Mouse (Mus musculus) macrophage (primary cell): ENCODE measurements around the gene Dmwd. TPM values are rescaled to one million over a fixed set of nuclear protein-coding genes. Genes with fewer than 3 reads are reported as not detected.
A peak's percentile ranks its signal among the peaks of the same experiment; 100 is the strongest.
"Not testable (repeated sequence)": the region's sequence is repeated elsewhere in the genome, so short reads cannot be mapped to it uniquely, and the experiment has no call there.

Source experiments
- H3K27ac ChIP-seq: fragments of 350-480 bp; formaldehyde crosslinking; 2 replicates; pipeline ENCODE4 v1.9.0; 2021
- H3K36me3 ChIP-seq: fragments of 350-480 bp; formaldehyde crosslinking; 2 replicates; pipeline ENCODE4 v1.9.0; 2021; ENCODE audit errors: inconsistent target
- H3K4me3 ChIP-seq: fragments of 350-480 bp; formaldehyde crosslinking; 2 replicates; pipeline ENCODE4 v1.9.0; 2021; ENCODE audit errors: inconsistent target
- H3K79me2 ChIP-seq: fragments of 350-480 bp; formaldehyde crosslinking; 2 replicates; pipeline ENCODE4 v1.9.0; 2021; ENCODE audit errors: inconsistent target
- WGBS: methylation state at CpG from one replicate; pipeline ENCODE4 v1.1.7; 2026; ENCODE audit warnings: inconsistent platforms; ENCODE audit not compliant: missing documents; 5-methylcytosine and 5-hydroxymethylcytosine counted together
- polyA plus RNA-seq: library from polyadenylated mRNA; stranded (reverse); fragments of 250-400 nt; gene quantifications from 3 replicates; pipeline ENCODE4 v1.2.4, GENCODE M21; 2018; ENCODE audit warnings: inconsistent platforms

Dmwd gene
- polyA plus RNA-seq, 1 experiment from 2014 or later = 0.32 TPM

DNA sequence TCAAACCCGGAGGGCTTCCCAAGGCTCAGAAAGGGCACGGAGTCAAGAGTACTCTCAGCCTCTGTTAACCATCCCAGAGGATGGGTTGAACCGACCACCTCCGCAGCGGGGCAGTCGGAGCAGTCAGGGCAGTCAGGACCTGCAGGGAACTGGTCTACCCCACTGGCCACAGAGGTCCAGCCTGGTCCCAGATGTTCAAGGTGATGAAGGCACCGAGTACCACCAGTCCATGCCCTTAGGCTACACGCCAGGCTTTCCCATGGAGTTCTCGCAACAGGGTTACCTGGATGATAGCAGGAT, 21.3 kb upstream of the Dmwd start:
- 90% methylated on average over 9 of the region's 9 CpGs for WGBS
- Histone ChIP-seq H3K36me3 (peaks cover 27% of the 10 kb centered on the region), H3K27ac (no peak overlapping the region), H3K4me3 (no peak overlapping the region), H3K79me2 (no peaks in the 10 kb centered on the region)

DNA sequence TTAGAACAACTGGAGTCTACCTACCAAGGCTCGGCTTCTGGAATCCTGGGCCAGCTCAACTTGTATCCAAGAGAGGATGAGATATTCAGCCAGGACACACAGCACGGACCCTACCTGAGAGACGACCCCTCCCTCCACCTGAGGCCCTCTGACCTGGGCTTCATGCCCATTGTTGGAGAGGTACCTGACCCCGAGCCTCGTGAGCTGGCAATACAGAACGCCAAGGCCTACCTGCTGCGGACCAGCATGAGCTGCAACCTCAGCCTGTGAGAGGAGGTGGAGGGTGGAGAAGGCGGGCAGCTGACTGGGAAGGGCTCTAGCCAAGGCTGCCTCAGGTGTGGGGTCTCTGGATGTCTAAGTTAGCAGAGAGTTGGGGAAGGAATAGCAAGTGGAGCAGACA, 20.9 kb upstream of the Dmwd start:
- 95% methylated on average over 8 of the region's 8 CpGs for WGBS
- Histone ChIP-seq H3K79me2 (no peaks in the 10 kb centered on the region), H3K4me3 (no peak overlapping the region), H3K36me3 (peaks cover 24% of the 10 kb centered on the region), H3K27ac (no peak overlapping the region)

- H3K36me3 ChIP-seq = peaks cover 1% of the 10 kb centered on the region; the same call in 1 of the 2 replicates
- WGBS = 75% methylated on average over 10 of the region's 10 CpGs
- H3K27ac ChIP-seq = no peak overlapping the region
- no peak overlapping the region for H3K4me3 ChIP-seq
- no peaks in the 10 kb centered on the region for H3K79me2 ChIP-seq
Observed at GRCm38 (mm10) chr7:19057405-19057804, 18.6 kb upstream of the Dmwd start.

DNA sequence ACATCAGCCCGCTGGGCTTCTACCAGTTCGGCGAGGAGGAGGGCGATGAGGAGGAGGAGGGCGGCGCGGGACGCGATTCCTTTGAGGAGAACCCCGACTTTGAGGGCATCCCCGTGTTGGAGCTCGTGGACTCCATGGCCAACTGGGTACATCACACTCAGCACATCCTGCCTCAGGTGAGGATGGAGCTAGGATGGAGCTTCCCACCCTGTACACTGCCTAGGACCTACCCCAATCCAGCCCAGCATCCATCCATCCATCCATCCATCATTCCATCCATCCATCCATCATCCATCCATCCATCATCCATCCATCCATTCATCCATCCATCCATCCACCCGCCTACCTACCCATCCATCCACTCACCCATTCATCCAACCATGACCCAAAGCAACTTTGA, 10.1 kb upstream of the Dmwd start:
- WGBS = 58% methylated on average over 13 of the region's 13 CpGs
- no peak overlapping the region for H3K27ac ChIP-seq
- no peaks in the 10 kb centered on the region for H3K79me2 ChIP-seq
- no peak overlapping the region for H3K4me3 ChIP-seq
- no peaks in the 10 kb centered on the region for H3K36me3 ChIP-seq

DNA sequence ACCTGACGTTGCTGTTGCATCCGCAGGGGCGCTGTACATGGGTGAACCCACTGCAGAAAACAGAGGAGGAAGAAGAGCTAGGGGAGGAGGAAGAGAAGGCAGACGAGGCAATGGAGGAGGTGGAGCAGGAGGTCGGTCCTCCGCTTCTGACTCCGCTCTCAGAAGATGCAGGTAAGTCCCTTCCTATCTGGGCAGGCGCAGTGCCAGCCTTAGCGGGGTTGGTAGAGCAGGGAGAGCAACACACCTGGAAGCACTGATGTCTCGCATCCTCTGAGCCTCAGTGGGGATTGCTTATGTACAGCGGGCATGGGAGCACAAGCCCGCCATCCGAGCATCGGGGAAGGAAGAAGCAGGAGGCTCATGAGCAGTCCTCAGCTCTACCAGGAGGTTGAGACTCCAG, 9.0 kb upstream of the Dmwd start:
- H3K27ac ChIP-seq = no peak overlapping the region
- 38% methylated on average over 14 of the region's 14 CpGs for WGBS
- H3K4me3 ChIP-seq = no peak overlapping the region
- H3K36me3 ChIP-seq = no peaks in the 10 kb centered on the region
- no peaks in the 10 kb centered on the region for H3K79me2 ChIP-seq

DNA sequence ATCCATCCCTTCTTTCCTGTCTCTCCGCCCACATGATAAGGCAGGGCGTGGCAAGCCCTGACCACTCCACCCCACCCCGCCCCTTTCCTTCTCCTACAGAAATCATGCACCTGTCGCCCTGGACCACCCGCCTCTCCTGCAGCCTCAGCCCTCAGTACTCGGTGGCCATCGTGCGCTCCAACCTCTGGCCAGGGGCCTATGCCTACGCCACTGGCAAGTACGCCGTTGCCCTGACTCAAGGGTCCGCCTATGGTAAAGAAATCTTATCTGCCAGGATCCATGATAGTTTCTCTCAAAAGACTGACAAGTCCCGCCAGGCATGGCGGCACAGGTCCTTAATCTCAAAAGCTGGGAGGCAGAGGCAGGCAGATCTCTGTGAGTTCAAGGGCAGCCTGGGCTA, 8.1 kb upstream of the Dmwd start:
- Histone ChIP-seq H3K27ac (no peak overlapping the region), H3K4me3 (no peak overlapping the region), H3K36me3 (no peaks in the 10 kb centered on the region), H3K79me2 (no peaks in the 10 kb centered on the region)
- 65% methylated on average over 14 of the region's 14 CpGs for WGBS

- WGBS = 0% methylated on average over 2 of the region's 2 CpGs
- no peaks in the 10 kb centered on the region for H3K36me3 ChIP-seq
- H3K27ac ChIP-seq = no peak overlapping the region
- no peaks in the 10 kb centered on the region for H3K79me2 ChIP-seq
- H3K4me3 ChIP-seq = no peak overlapping the region
Observed at GRCm38 (mm10) chr7:19068707-19069106, 7.3 kb upstream of the Dmwd start.

DNA sequence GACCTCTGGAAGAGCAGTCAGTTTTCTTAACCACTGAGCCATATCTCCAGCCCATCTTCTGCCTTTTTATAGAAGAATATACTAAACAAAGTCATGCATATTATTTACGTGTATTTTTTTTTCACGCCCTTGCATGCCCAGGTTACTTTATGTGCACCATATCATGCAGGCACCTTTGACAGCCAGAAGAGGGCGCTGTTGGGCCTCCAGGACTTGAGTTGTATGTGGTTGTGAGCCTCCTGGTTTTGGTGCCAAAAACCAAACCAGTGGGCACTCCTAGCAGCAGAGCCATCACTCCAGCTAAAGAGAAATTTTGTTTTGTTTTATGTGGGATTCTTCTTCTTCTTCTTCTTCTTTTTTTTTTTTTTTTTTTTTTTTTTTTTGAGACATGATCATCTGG, 6.5 kb upstream of the Dmwd start:
- Histone ChIP-seq H3K79me2 (no peaks in the 10 kb centered on the region), H3K36me3 (no peaks in the 10 kb centered on the region), H3K27ac (no peak overlapping the region), H3K4me3 (no peak overlapping the region)
- 52% methylated on average over 3 of the region's 3 CpGs for WGBS

DNA sequence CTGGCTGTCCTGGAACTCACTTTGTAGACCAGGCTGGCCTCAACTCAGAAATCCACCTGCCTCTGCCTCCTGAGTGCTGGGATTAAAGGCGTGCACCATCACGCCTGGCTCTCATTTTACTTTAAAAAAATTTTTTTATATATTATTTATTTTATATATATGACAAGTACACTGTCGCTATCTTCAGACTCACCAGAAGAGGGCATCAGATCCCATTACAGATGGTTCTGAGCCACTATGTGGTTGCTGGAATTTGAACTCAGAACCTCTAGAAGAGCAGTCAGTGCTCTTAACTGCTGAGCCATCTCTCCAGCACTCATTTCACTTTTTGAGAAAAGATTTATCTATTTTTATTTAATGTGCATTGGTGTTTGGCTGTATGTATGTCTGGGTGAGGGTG, 5.0 kb upstream of the Dmwd start:
- WGBS = 50% methylated on average over 1 of the region's 3 CpGs

DNA sequence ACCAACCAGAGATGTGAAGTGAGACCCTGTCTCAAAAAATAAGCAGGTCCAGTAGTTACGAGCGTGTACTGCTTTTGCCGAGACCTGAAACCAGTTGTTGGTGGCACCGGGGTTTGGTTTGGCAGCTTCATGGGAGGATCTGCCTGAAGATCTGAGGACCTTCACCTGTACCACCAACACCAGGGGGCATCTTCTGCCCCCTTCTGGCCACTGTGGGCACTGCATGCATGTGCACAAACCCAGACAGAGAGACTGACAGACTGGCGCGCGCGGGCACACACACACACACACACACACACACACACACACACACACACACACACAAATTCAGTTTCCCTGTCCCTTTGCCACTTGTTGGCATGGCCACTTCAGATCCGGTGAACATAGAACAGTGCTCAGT, 2.5 kb upstream of the Dmwd start:
- Histone ChIP-seq H3K27ac (no peak overlapping the region), H3K36me3 (no peaks in the 10 kb centered on the region), H3K79me2 (no peaks in the 10 kb centered on the region), H3K4me3 (no peak overlapping the region)
- WGBS = 84% methylated on average over 9 of the region's 9 CpGs

More for the DNA sequence above, 5.0 kb upstream of the Dmwd start:
- H3K27ac ChIP-seq, H3K79me2 ChIP-seq, H3K36me3 ChIP-seq, H3K4me3 ChIP-seq: not testable (repeated sequence)

GRCm38 (mm10) chr7:19074494-19074893, 1.5 kb upstream of the Dmwd start:
- H3K79me2 ChIP-seq = no peaks in the 10 kb centered on the region
- H3K4me3 ChIP-seq = no peak overlapping the region
- WGBS = 100% methylated on average over 6 of the region's 6 CpGs
- H3K27ac ChIP-seq = no peak overlapping the region
- H3K36me3 ChIP-seq = no peaks in the 10 kb centered on the region

DNA sequence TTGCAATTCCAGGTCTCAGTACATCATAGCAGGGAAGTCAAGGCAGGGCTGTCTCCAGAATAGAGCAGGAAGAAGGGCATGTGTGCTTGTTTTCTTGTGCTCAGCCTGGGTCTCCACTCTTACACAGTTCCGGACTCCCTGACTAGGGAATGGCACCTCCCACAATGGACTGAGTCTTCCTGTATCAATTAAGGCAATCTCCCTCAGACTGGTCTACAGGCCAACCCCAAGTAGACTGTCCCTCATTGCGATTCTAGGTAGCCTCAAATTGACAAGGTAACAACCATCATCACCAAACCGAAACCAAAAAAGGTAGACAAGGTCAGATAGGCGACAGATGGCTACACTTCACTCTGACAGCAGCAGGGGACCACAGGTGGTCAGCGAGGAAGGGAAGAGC, 796 bp upstream of the Dmwd start:
- no peak overlapping the region for H3K27ac ChIP-seq
- 61% methylated on average over 5 of the region's 5 CpGs for WGBS
- no peaks in the 10 kb centered on the region for H3K79me2 ChIP-seq
- peak overlapping the region; percentile 22 for H3K4me3 ChIP-seq
- no peaks in the 10 kb centered on the region for H3K36me3 ChIP-seq

- Histone ChIP-seq H3K36me3 (no peaks in the 10 kb centered on the region), H3K27ac (no peak overlapping the region), H3K79me2 (no peaks in the 10 kb centered on the region), H3K4me3 (peak overlapping the region; percentile 39)
- WGBS = 2% methylated on average over 22 of the region's 22 CpGs
Observed at GRCm38 (mm10) chr7:19076586-19076991, 562 bp downstream of the Dmwd start.

DNA sequence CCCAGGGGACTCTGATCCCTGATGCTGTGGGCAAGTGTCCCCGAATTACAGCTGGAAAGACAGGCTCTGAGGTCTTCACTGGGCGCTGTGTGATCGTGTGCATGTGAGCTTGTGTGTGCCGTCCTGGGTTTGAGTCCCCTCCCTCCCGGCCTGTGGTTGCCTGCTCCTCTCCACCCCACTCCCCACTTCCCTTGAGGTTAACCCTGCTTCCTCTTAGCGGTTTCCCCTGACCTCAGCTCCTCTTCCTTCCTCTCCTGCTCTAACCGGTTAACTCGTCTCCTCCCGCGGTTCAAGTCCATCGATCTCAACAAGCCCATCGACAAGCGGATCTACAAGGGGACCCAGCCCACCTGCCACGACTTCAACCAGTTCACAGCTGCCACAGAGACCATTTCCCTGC, 1.7 kb downstream of the Dmwd start:
- H3K4me3 ChIP-seq = peak overlapping the region; percentile 39; the same call in 1 of the 2 replicates
- no peaks in the 10 kb centered on the region for H3K36me3 ChIP-seq
- no peaks in the 10 kb centered on the region for H3K79me2 ChIP-seq
- under 1% methylated on average over 14 of the region's 14 CpGs for WGBS
- peak overlapping the region; percentile 22; the same call in 1 of the 2 replicates for H3K27ac ChIP-seq

DNA sequence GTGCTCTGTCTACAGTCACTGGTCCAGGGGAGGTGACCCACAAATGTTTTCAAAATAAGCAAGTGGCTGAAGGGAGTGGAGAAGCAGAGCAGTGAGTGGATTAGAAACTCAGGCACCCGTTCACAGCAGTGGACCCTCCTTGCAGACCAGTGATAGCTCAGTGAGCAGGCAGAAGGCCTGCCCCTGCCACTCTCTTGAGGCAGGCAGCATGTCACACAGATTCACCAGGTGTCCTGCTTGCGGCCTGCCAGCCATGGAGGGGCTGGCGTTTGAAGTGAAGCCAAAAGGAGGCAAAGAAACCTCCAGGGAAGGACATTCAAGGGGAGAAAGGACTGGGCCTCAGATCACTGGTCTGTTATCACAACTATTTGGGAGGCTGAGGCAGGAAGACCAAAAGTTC, 2.7 kb downstream of the Dmwd start:
- 93% methylated on average over 3 of the region's 3 CpGs for WGBS
- Histone ChIP-seq H3K36me3 (no peaks in the 10 kb centered on the region), H3K4me3 (no peak overlapping the region), H3K27ac (no peak overlapping the region), H3K79me2 (no peaks in the 10 kb centered on the region)

GRCm38 (mm10) chr7:19080451-19080950, 4.5 kb downstream of the Dmwd start:
- 91% methylated on average over 16 of the region's 19 CpGs for WGBS
- no peaks in the 10 kb centered on the region for H3K36me3 ChIP-seq
- H3K4me3 ChIP-seq = no peak overlapping the region
- no peak overlapping the region for H3K27ac ChIP-seq
- no peaks in the 10 kb centered on the region for H3K79me2 ChIP-seq
